Mouse (Mus musculus): ENCODE measurements around the gene Gm10521. TPM values are rescaled to one million over a fixed set of nuclear protein-coding genes. Genes with fewer than 3 reads are reported as not detected.

The Gm10521 gene
- polyA plus RNA-seq, 1 experiment = not detected

GRCm38 (mm10) chr1:171918136-171918920 lies 22.9 kb downstream of the Gm10521 start:
- Histone ChIP-seq H3K27me3 (ENCODE audit: control insufficient read depth, insufficient read depth, insufficient read length) (no peaks in the 10 kb centered on the region), H3K36me3 (ENCODE audit: control insufficient read depth, insufficient read depth) (no peaks in the 10 kb centered on the region), H3ac (ENCODE audit: control insufficient read depth, insufficient read length) (no peak overlapping the region), H3K79me2 (ENCODE audit: control insufficient read depth, insufficient read depth) (no peaks in the 10 kb centered on the region), H3K4me2 (ENCODE audit: low read depth) (no peak overlapping the region), H3K4me3 (no peak overlapping the region)
- TF ChIP-seq USF1 (IDR thresholded peaks at IDR 0.05; ENCODE audit: low read depth) (no peak), POLR2A (IDR thresholded peaks at IDR 0.05; ENCODE audit: insufficient read length, low read depth) (no peak)

DNA sequence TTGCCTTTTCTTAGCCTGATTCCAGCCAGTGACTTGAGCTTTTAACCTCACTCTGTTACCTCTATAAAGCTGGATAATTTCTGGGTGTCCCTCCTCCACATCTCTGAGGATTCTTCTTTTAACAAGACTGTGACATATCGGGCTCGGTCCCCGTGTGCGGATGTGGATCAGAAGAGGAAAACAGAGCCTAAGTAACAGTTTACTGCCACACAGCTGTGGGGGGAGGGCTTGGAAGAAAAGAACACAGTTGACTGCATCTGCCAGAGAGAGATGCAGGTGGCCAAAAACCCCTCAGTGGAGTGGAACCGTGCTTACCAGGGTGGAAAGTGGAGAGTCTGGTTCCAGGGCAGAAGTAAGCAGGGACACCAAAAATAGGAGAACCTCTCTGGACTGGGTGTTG lies 23.7 kb downstream of the Gm10521 start:
- TF ChIP-seq MYOG (IDR thresholded peaks at IDR 0.05; ENCODE audit: control insufficient read depth in 1 of 3, insufficient read depth in 1 of 3, insufficient read length in 2 of 3, low read depth in 2 of 3) = no peak
- no peak for TF ChIP-seq TCF3 (IDR thresholded peaks at IDR 0.05; ENCODE audit: insufficient read length, low read depth)
- no peak for TF ChIP-seq POLR2A (IDR thresholded peaks at IDR 0.05; ENCODE audit: insufficient read length, low read depth)
- no peak for TF ChIP-seq POLR2AphosphoS2 (IDR thresholded peaks at IDR 0.05; ENCODE audit: insufficient read length, low read depth)
- no peak for TF ChIP-seq MYOD1 (IDR thresholded peaks at IDR 0.05; ENCODE audit: control insufficient read depth in 1 of 3, insufficient read length in 2 of 3, low read depth in 2 of 3)
- TF ChIP-seq SRF (IDR thresholded peaks at IDR 0.05; ENCODE audit: control insufficient read depth, insufficient read length, low read depth) = no peak
- TF ChIP-seq MAX (IDR thresholded peaks at IDR 0.05; ENCODE audit: low read depth) = no peak
- Histone ChIP-seq H3K4me2 (ENCODE audit: low read depth) (no peak overlapping the region), H3K79me2 (ENCODE audit: control insufficient read depth, insufficient read depth) (no peaks in the 10 kb centered on the region), H3ac (ENCODE audit: control insufficient read depth, insufficient read length) (no peak overlapping the region), H3K4me3 (no peak overlapping the region), H3K36me3 (ENCODE audit: control insufficient read depth, insufficient read depth) (no peaks in the 10 kb centered on the region), H3K27me3 (ENCODE audit: control insufficient read depth, insufficient read depth, insufficient read length) (no peaks in the 10 kb centered on the region)

- TF ChIP-seq MAX (IDR thresholded peaks at IDR 0.05; ENCODE audit: low read depth) (no peak), SRF (IDR thresholded peaks at IDR 0.05; ENCODE audit: control insufficient read depth, insufficient read length, low read depth) (no peak), E2F4 (IDR thresholded peaks at IDR 0.05; ENCODE audit: insufficient read depth) (no peak)
- no peaks in the 10 kb centered on the region for H3K27me3 ChIP-seq (ENCODE audit: control insufficient read depth, insufficient read depth, insufficient read length)
- H3ac ChIP-seq (ENCODE audit: control insufficient read depth, insufficient read length) = no peak overlapping the region
- no peak overlapping the region for H3K4me3 ChIP-seq
- H3K79me2 ChIP-seq (ENCODE audit: control insufficient read depth, insufficient read depth) = no peaks in the 10 kb centered on the region
- H3K36me3 ChIP-seq (ENCODE audit: control insufficient read depth, insufficient read depth) = no peaks in the 10 kb centered on the region
- no peak overlapping the region for H3K4me2 ChIP-seq (ENCODE audit: low read depth)
These were observed 24.5 kb downstream of the Gm10521 start for GRCm38 (mm10) chr1:171919901-171920510.

DNA sequence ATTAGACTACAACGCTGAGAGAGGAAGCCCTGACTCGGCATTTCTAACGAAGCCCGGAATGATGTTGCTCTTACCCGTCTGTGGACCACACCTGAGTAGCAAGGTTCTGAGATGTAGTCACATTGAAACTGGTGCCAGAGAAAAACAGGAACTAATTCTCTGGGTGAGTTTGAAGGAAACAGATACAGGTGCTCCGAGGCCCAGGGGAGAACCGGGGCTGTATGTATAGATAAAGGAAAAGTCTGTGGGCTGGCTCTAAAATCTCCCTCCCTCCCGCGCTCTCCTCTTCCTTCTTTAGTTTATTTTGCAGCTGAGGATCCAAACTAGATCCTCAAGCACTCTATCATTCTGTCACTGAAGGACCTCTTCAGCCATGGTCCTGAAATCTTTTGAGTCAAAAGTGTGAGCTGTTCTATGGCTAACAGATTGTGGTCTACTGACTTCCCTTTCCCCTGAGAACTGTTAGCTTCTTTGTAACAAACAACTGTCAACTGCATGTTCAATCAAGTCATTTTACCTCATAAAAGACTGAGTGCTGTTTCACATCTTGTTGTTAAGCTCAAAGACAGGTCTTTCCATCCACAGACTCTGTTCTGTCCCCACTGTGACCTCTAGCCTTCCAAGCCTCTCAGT lies 25.6 kb downstream of the Gm10521 start:
- H3K79me2 ChIP-seq (ENCODE audit: control insufficient read depth, insufficient read depth) = no peaks in the 10 kb centered on the region
- H3ac ChIP-seq (ENCODE audit: control insufficient read depth, insufficient read length) = no peak overlapping the region
- H3K27me3 ChIP-seq (ENCODE audit: control insufficient read depth, insufficient read depth, insufficient read length) = no peaks in the 10 kb centered on the region
- H3K36me3 ChIP-seq (ENCODE audit: control insufficient read depth, insufficient read depth) = no peaks in the 10 kb centered on the region
- H3K4me2 ChIP-seq (ENCODE audit: low read depth) = no peak overlapping the region
- TF ChIP-seq POLR2AphosphoS2 (IDR thresholded peaks at IDR 0.05; ENCODE audit: insufficient read length, low read depth) (no peak), USF1 (IDR thresholded peaks at IDR 0.05; ENCODE audit: low read depth) (no peak)
- H3K4me3 ChIP-seq = no peak overlapping the region

GRCm38 (mm10) chr1:171921641-171922040 lies 26.2 kb downstream of the Gm10521 start:
- Histone ChIP-seq H3K79me2 (ENCODE audit: control insufficient read depth, insufficient read depth) (no peaks in the 10 kb centered on the region), H3K27me3 (ENCODE audit: control insufficient read depth, insufficient read depth, insufficient read length) (no peaks in the 10 kb centered on the region), H3K4me2 (ENCODE audit: low read depth) (no peak overlapping the region), H3ac (ENCODE audit: control insufficient read depth, insufficient read length) (no peak overlapping the region), H3K36me3 (ENCODE audit: control insufficient read depth, insufficient read depth) (no peaks in the 10 kb centered on the region), H3K4me3 (no peak overlapping the region)
- TF ChIP-seq E2F4 (IDR thresholded peaks at IDR 0.05; ENCODE audit: insufficient read depth) = no peak

GRCm38 (mm10) chr1:171922844-171923243 lies 27.4 kb downstream of the Gm10521 start:
- Histone ChIP-seq H3K27me3 (ENCODE audit: control insufficient read depth, insufficient read depth, insufficient read length) (no peaks in the 10 kb centered on the region), H3K4me3 (no peak overlapping the region), H3K36me3 (ENCODE audit: control insufficient read depth, insufficient read depth) (no peaks in the 10 kb centered on the region), H3K4me2 (ENCODE audit: low read depth) (no peak overlapping the region), H3K79me2 (ENCODE audit: control insufficient read depth, insufficient read depth) (no peaks in the 10 kb centered on the region), H3ac (ENCODE audit: control insufficient read depth, insufficient read length) (no peak overlapping the region)
- no peak for TF ChIP-seq TCF12 (IDR thresholded peaks at IDR 0.05; ENCODE audit: insufficient read depth, poor library complexity, severe bottlenecking)
- no peak for TF ChIP-seq POLR2AphosphoS2 (IDR thresholded peaks at IDR 0.05; ENCODE audit: insufficient read length, low read depth)
- no peak for TF ChIP-seq TCF3 (IDR thresholded peaks at IDR 0.05; ENCODE audit: insufficient read length, low read depth)
- no peak for TF ChIP-seq E2F4 (IDR thresholded peaks at IDR 0.05; ENCODE audit: insufficient read depth)
- TF ChIP-seq USF1 (IDR thresholded peaks at IDR 0.05; ENCODE audit: low read depth) = no peak
- TF ChIP-seq REST (IDR thresholded peaks at IDR 0.05; ENCODE audit: insufficient read depth, insufficient read length) = no peak
- TF ChIP-seq MAX (IDR thresholded peaks at IDR 0.05; ENCODE audit: low read depth) = no peak
- no peak for TF ChIP-seq CEBPB (IDR thresholded peaks at IDR 0.05; ENCODE audit: insufficient read depth, poor library complexity, severe bottlenecking)
- TF ChIP-seq MYOG (IDR thresholded peaks at IDR 0.05; ENCODE audit: control insufficient read depth in 1 of 3, insufficient read depth in 1 of 3, insufficient read length in 2 of 3, low read depth in 2 of 3) = no peak
- no peak for TF ChIP-seq POLR2A (IDR thresholded peaks at IDR 0.05; ENCODE audit: insufficient read length, low read depth)
- TF ChIP-seq SRF (IDR thresholded peaks at IDR 0.05; ENCODE audit: control insufficient read depth, insufficient read length, low read depth) = no peak
- no peak for TF ChIP-seq MYOD1 (IDR thresholded peaks at IDR 0.05; ENCODE audit: control insufficient read depth in 1 of 3, insufficient read length in 2 of 3, low read depth in 2 of 3)
